Mouse (Mus musculus): Measurements from ENCODE around the gene Syngap1. TPM values are rescaled to one million over a fixed set of nuclear protein-coding genes. Genes with fewer than 3 reads are reported as not detected.

Gene Syngap1
- polyA plus RNA-seq, 1 experiment from 2014 or later: 0.70 TPM

DNA sequence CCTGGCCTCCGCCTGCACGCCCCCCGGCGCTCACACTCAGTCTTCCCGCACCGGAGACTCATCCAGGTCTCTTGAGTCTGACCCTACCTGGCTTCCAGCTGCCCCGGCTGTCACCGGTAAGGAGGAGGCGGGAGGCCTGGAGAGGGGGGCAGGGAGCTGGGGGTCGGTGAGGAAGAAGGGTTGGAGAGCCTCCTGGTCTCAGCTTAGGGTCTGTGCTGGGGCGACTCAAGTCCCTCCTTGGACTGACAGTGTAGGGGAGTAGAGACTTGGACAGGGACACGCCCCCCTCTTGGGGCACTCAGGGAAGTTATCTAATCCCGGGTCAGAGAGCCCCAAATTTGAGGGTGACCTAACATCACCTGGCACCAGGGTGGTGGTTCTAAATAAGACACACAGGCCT is 7.6 kb upstream of the Syngap1 start:
- DNase-seq (ENCODE audit: low spot score) (no peak), ATAC-seq (ENCODE audit: low FRiP score, low TSS enrichment) (peak; percentile 16)
- WGBS: 3% methylated on average over 12 of the region's 13 CpGs
- H3K36me3 ChIP-seq (ENCODE audit: control insufficient read depth, insufficient read depth, low read length): no peaks in the 10 kb centered on the region; the same call in 1 of the 2 replicates
- TF ChIP-seq EP300 (optimal IDR thresholded peaks at IDR 0.05) (no peak), CTCF (IDR thresholded peaks at IDR 0.05; ENCODE audit: low read depth) (no peak)
- H3K4me1 ChIP-seq (replicated peaks; ENCODE audit: control insufficient read depth, insufficient read depth): peaks cover 5% of the 10 kb centered on the region
- H3K27me3 ChIP-seq (ENCODE audit: control insufficient read depth, insufficient read depth, low read length): no peaks in the 10 kb centered on the region
- H3K4me2 ChIP-seq (replicated peaks; ENCODE audit: low read depth): peak overlapping the region; percentile 99
- peak overlapping the region; percentile 76 for H3K9ac ChIP-seq (ENCODE audit: low read length)
- no peaks in the 10 kb centered on the region for H3K9me3 ChIP-seq (ENCODE audit: control insufficient read depth, low read length)
- peak overlapping the region; percentile 71 for H3K4me3 ChIP-seq (ENCODE audit: low read depth, low read length)
- peak overlapping the region; percentile 71 for H3K27ac ChIP-seq (replicated peaks)

DNA sequence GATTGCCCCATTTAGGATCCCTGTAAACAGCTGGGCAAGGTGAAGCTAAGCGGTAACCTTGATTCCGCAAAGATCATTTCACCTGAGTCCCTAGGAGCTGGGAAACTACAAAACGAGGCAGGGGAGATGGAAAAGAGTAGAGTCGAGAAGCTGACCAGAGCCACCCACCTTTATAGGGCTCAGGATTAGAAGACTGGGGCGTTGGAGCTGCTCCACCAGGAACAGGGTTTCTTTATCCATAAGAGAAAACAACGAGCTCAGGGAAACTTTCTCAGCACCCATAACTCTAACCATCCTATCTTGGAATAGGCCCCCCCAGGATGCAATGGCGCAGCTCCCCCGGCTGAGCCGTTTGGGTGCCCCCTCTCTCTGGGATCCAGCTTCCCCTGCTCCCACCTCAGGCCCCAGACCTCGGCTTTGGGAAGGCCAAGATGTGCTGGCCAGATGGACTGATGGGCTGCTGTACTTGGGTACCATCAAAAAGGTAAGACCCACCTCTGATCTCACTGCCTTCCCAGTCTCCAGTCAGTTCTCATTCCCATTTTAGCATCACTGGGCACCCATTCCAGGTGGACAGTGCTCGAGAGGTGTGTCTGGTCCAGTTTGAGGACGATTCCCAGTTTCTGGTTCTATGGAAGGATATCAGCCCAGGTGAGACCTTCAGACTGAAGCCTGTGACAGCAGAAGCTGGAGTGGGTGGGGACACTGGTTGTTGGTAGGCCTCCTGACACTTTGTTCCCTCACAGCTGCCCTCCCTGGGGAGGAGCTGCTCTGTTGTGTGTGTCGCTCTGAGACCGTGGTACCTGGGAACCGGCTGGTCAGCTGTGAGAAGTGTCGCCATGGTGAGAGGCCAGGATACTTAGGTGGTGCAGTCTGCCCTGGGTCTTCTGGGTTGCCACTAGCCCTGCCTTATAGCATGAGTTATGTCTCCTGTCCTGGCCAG is 6.9 kb upstream of the Syngap1 start:
- H3K4me2 ChIP-seq (replicated peaks; ENCODE audit: low read depth): peak overlapping the region; percentile 99
- H3K36me3 ChIP-seq (ENCODE audit: control insufficient read depth, insufficient read depth, low read length): no peaks in the 10 kb centered on the region; the same call in 1 of the 2 replicates
- no peaks in the 10 kb centered on the region for H3K27me3 ChIP-seq (ENCODE audit: control insufficient read depth, insufficient read depth, low read length)
- H3K27ac ChIP-seq (replicated peaks): no peak overlapping the region
- WGBS: 76% methylated on average over 16 of the region's 16 CpGs
- peak overlapping the region; percentile 76; the same call in 1 of the 2 replicates for H3K9ac ChIP-seq (ENCODE audit: low read length)
- H3K9me3 ChIP-seq (ENCODE audit: control insufficient read depth, low read length): no peaks in the 10 kb centered on the region
- no peak for DNase-seq (ENCODE audit: low spot score)
- no peak for ATAC-seq (ENCODE audit: low FRiP score, low TSS enrichment)
- TF ChIP-seq CTCF (IDR thresholded peaks at IDR 0.05; ENCODE audit: low read depth) (no peak), EP300 (optimal IDR thresholded peaks at IDR 0.05) (no peak)
- peaks cover 5% of the 10 kb centered on the region for H3K4me1 ChIP-seq (replicated peaks; ENCODE audit: control insufficient read depth, insufficient read depth)
- peak overlapping the region; percentile 71 for H3K4me3 ChIP-seq (ENCODE audit: low read depth, low read length)

DNA sequence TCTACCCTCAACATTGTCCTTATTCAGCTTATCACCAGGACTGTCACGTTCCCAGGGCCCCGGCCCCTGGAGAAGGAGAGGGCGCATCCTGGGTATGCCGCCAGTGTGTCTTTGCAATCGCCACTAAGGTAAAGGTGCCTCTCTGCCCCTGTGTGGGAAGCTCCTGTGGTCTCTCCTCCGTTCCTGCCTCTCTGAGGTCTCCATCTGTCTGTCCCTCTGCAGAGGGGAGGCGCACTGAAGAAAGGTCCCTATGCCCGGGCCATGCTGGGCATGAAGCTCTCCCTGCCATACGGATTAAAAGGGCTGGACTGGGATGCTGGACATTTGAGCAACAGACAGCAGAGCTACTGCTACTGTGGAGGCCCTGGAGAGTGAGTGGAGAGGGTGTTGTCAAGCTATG is 6.0 kb upstream of the Syngap1 start:
- no peak for DNase-seq (ENCODE audit: low spot score)
- 90% methylated on average over 9 of the region's 9 CpGs for WGBS

DNA sequence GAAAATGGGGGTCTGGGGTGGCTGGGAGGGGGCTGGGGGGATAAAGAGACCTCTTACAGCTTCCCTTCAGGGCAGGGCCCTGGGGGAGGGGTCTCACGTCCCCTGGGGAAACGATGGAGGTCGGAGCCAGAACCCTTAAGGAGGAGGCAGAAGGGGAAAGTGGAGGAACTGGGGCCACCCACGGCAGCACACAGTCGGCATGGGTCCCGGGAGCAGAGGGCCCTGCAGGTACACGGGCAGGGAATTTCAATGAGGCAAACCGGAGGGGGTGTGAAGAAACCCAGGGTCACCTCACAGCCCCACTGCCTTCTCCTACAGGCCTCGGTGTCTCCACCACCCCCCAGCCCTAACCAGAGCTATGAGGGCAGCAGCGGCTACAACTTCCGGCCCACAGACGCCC is 4.6 kb upstream of the Syngap1 start:
- Histone ChIP-seq H3K9me3 (ENCODE audit: control insufficient read depth, low read length) (no peaks in the 10 kb centered on the region), H3K4me3 (ENCODE audit: low read depth, low read length) (no peak overlapping the region), H3K36me3 (ENCODE audit: control insufficient read depth, insufficient read depth, low read length) (no peaks in the 10 kb centered on the region; the same call in 1 of the 2 replicates), H3K27ac (replicated peaks) (no peak overlapping the region), H3K4me1 (replicated peaks; ENCODE audit: control insufficient read depth, insufficient read depth) (peaks cover 5% of the 10 kb centered on the region), H3K4me2 (replicated peaks; ENCODE audit: low read depth) (no peak overlapping the region), H3K9ac (ENCODE audit: low read length) (no peak overlapping the region), H3K27me3 (ENCODE audit: control insufficient read depth, insufficient read depth, low read length) (no peaks in the 10 kb centered on the region)
- DNase-seq (ENCODE audit: low spot score) (no peak), ATAC-seq (ENCODE audit: low FRiP score, low TSS enrichment) (no peak)
- WGBS: 83% methylated on average over 12 of the region's 12 CpGs
- no peak for TF ChIP-seq EP300 (optimal IDR thresholded peaks at IDR 0.05)
- no peak for TF ChIP-seq CTCF (IDR thresholded peaks at IDR 0.05; ENCODE audit: low read depth)

More for the DNA sequence above, 6.0 kb upstream of the Syngap1 start:
- no peak for ATAC-seq (ENCODE audit: low FRiP score, low TSS enrichment)
- Histone ChIP-seq H3K4me1 (replicated peaks; ENCODE audit: control insufficient read depth, insufficient read depth) (peaks cover 5% of the 10 kb centered on the region), H3K36me3 (ENCODE audit: control insufficient read depth, insufficient read depth, low read length) (no peaks in the 10 kb centered on the region; the same call in 1 of the 2 replicates), H3K27ac (replicated peaks) (no peak overlapping the region), H3K9ac (ENCODE audit: low read length) (no peak overlapping the region), H3K4me3 (ENCODE audit: low read depth, low read length) (no peak overlapping the region), H3K9me3 (ENCODE audit: control insufficient read depth, low read length) (no peaks in the 10 kb centered on the region), H3K27me3 (ENCODE audit: control insufficient read depth, insufficient read depth, low read length) (no peaks in the 10 kb centered on the region), H3K4me2 (replicated peaks; ENCODE audit: low read depth) (no peak overlapping the region)
- TF ChIP-seq EP300 (optimal IDR thresholded peaks at IDR 0.05): no peak
- TF ChIP-seq CTCF (IDR thresholded peaks at IDR 0.05; ENCODE audit: low read depth): no peak

DNA sequence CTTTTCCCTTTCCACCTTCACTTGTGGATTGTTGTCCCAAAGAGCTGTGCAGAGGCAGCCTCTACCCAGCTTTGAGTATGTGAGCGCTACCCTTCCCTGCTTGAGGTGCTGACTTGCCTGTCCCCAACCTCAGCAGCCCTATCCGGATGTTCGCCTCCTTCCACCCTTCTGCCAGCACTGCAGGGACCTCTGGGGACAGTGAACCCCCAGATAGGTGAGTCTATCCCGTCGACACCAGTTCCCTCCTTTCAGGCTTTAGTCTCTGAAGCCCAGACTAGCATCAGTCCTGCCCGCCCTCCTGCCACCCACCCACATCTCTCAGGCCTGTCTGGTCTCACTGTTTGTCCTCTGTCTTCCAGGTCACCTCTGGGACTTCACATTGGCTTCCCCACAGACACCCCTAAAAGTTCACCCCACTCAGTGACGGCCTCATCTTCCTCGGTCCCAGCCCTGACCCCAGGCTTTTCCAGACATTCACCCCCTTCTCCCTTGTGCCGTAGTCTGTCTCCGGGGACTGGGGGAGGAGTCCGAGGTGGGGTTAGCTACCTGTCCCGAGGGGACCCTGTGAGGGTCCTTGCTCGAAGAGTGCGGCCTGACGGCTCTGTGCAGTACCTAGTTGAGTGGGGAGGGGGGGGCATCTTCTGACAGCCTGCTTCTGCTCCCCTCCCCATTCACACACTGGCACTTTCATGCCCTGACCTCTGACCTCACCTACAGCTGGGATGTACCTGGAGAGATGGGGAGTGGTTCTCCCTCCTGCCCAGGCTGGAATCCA is 3.9 kb upstream of the Syngap1 start:
- Histone ChIP-seq H3K36me3 (ENCODE audit: control insufficient read depth, insufficient read depth, low read length) (no peaks in the 10 kb centered on the region; the same call in 1 of the 2 replicates), H3K4me3 (ENCODE audit: low read depth, low read length) (no peak overlapping the region), H3K27me3 (ENCODE audit: control insufficient read depth, insufficient read depth, low read length) (no peaks in the 10 kb centered on the region), H3K9me3 (ENCODE audit: control insufficient read depth, low read length) (no peaks in the 10 kb centered on the region), H3K9ac (ENCODE audit: low read length) (no peak overlapping the region), H3K4me1 (replicated peaks; ENCODE audit: control insufficient read depth, insufficient read depth) (peaks cover 5% of the 10 kb centered on the region), H3K27ac (replicated peaks) (no peak overlapping the region), H3K4me2 (replicated peaks; ENCODE audit: low read depth) (no peak overlapping the region)
- ATAC-seq (ENCODE audit: low FRiP score, low TSS enrichment) (no peak), DNase-seq (ENCODE audit: low spot score) (no peak)
- TF ChIP-seq EP300 (optimal IDR thresholded peaks at IDR 0.05) (no peak), CTCF (IDR thresholded peaks at IDR 0.05; ENCODE audit: low read depth) (no peak)
- 84% methylated on average over 15 of the region's 15 CpGs for WGBS
